Mouse (Mus musculus): ENCODE data around the gene Eif4g3.

The Eif4g3 gene

DNA sequence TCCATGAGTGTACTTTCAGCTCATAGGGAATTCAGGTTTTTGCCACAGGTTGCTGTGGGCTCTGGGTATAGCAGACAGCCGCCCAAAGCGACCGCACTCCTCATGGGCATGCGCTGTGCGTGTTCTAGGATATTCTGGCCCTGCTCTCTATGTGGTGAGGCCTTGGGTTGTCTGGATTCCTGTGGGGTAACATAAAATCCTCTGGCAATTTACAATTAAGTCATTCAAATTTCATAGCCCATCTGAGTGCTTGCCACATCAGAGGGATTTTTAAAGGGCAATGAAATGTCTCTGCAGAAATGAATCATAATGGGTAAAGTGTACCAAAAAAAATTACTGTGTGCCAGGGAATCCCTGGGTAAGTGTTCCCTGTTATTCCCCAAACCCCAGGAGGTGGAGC, 3.4 kb upstream of the Eif4g3 start:
- in situ Hi-C loops (cut with MboI), result no loop called here

DNA sequence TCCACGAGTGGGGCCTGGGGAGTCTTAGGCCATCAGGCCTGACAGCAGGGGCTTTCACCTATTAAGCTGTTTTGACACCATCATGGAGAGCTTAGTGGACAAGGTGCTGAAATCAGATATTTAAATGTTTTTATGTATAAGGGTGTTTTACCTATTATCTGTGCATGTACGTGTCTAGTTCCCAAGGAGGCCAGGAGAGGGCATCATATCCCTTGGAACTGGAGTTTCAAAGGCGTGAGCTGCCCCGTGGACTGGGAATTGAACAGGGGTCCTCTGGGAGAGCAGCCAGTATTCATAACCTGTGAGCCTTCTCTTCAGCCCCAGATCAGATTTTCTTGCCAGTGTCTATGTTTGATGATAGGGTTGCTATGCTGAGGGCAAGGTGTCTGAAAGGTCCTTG, 2.4 kb upstream of the Eif4g3 start:
- in situ Hi-C loops (cut with MboI), result no loop called here

DNA sequence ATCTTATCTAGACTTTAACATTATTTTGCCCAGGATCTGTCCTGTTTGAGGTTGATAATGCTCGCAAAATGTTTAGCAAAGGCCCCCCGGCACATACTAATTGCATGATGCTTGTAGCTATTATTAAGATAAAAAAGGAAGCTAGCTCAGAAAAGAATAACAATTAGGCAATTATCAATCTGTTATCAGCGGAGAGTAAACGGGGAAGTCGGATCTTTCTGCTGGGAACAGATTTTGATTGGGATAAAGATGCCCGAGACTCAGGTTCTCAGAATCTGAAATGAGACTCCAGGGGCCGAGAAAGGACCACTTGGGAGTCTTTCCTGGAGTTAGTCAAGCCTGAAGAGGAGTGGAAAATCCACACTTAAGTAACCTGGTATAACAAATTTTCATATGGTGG, 1.6 kb upstream of the Eif4g3 start:
- in situ Hi-C loops (cut with MboI), result no loop called here

DNA sequence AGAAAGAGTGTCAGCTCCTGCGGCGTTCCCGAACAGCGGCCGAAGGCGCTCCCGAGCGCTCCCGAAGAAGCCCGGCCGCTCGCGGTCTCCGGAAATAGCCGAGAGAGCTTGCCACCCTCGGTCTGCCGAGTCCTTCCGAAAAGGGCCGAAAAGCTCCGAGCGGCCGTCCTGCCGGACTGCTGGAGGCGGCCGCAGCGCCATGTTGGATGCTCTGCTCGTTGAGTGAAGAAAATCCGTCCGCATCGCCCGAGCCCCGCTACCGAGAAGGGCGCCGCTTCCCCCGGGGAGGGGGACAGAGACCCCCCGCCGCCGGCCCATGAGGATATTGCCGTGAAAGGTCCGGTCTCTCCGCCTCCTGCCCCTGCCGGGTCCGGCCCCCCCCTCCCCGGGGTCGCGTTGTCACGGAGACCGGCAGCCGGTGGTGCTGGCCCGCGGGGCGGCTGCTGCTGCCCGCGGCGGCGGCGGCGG, 503 bp downstream of the Eif4g3 start:
- in situ Hi-C loops (cut with MboI), result no loop called here

DNA sequence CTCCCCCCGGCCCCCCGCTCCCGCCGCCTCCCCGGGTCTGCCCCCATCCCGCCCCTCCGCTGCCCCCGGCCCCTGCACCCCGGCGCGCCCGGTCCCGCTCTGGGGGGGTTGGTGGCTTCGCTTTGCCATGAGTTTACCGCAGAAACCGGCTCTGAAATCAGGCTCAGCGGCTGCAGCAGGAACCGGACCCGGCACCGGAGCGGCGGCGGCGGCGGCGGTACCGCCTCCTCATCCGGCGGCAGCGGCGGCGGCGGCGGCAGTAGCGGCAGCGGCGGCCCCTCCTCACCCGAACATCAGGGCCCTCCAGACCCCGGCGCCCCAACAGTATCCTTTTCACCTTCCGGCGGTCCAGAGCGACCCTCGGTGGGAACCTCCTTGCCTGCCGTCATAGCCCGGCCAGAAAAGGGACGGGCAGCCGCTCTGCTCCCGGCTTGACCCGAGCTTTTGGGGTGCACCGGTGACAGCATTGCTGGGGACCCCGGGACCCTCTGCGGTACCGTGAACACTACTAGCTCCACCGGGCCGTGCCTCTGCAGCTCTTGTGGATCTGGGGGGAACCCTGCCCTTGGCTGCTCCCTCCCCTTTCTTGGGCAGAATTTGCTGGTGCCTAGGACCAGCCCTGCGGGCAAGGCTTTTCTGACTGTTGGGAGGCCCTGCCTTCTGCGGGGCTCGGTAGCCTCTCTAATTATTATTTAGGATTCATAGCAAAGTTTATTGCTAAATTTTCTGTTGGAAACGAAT, 1.2 kb downstream of the Eif4g3 start:
- in situ Hi-C loops (cut with MboI), result no loop called here

DNA sequence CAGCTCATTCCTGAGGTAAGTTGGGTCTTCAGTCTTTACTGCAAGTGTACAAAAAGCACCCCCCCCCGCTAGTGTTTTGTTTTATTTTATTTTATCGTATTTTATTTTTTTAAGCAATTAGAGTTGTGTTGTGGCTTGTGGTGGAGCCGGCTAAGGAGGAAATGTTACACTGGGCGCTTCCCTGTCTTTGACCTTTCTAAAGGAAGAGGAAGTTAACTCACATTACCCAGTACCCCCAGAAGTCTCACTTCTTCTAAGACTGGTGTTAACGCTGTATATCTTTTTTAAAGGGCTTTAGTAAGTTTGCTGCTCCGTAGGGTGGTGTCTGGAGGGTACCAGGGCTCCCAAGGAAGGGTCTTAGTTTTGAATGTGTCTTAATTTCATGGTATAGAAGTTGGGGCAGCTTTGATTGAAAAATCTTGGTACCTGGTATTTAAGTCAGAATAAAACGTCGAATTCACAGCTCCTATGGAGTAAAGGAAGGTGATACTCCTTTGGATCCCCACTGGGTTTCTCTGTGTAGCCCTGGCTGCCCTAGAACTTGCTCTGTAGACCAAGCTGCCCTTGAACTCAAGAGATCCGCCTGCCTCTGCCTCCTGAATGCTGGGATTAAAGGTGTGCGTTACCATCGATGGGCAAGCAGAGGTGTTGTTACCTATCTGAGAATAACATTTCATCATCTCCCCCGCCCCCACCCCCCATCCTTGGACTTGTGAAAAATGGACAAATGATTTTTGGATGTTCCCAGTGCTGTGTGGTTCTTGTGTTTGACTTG, 1.9 kb downstream of the Eif4g3 start:
- in situ Hi-C loops (cut with MboI), result no loop called here

DNA sequence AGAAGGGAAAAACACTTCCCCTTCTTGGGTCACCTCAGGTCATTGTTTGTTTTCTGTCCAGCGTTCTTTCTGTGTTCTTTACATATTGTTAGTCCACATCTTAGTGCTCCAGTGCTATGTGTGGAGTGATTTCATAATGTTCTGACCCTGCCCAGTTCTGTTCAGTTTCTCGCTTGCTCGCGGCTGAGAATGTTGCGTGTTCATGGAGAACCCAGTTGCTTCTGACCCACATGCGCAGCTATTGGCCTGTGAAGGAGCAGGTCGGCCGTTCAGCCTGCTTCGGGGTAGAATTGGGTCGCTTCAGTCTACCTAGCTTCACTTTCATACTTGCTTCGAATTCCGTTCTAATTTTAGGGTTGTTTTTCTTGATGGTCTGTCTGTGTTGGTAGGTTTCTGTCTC, 2.6 kb downstream of the Eif4g3 start:
- in situ Hi-C loops (cut with MboI), result no loop called here

DNA sequence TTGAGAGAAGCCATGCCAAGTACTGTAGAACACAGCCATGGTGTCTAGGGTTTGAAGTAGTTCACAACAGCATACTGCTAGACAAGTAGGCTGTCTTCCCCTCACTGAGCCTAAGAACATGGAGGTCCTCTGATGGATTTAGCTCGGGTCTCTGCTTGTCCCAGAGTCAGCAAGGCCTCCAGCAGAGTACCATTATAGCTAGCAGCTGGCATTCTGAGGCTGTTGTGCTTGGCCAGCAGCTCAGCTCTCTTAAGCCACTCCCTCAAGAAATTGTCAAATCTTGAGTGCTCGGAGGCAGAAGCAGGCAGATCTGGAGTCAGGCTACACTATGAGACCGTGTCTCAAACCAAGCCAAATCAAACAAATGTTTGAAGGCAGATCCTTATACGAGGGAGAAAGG, 5.4 kb downstream of the Eif4g3 start:
- in situ Hi-C loops (cut with MboI), result no loop called here

DNA sequence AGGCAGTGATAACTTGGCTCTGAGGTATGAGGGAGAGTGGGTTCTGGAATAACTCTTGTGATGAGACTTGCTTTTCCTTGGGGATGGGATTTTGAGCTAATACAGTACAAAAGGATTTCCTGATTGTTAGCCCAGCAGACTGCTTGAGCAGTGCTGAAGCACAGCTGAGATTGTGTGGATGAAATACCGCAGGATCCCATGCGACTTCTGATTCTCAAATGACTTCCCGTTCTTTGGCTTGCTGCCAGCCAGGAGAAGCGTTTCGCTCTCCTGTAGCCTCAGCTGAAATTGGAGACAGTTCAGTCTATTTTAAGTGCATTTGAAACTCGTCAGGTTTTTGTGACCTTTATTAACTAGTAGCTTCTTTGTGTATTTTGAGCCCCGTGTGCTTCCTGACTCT, 7.9 kb downstream of the Eif4g3 start:
- in situ Hi-C loops (cut with MboI), result no loop called here

DNA sequence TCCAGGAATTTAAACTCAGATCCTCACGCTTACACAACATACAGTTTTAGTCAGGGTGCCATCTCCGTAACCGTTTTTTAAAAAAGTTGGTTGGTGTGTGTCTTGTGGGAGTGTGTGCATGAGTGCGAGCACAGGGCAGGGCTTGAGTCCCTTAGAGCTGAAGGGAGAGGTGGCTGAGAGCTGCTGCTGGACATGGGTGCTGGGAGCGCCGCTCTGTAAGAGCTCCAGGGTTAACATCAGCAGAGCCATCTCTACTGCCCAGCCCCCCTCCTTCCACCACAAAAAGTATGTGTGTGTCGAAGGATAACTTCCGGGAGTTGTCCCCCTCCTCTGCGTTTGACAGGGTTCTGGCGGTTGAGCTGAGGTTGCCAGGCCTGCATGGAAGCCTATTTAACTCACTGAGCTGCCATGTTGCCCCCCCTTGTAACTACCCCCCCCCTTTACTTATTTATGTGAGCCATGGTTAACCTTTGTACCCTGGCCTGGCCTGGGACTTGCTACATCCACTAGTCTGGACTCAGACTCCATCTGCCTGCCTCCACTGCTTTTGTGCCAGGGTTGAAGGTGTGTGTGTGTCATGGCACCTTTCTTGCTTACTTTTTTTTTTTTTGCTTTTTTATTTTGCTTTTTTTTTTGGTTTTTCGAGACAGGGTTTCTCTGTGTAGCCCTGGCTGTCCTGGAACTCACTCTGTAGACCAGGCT, 11.2 kb downstream of the Eif4g3 start:
- in situ Hi-C loops (cut with MboI), result no loop called here

DNA sequence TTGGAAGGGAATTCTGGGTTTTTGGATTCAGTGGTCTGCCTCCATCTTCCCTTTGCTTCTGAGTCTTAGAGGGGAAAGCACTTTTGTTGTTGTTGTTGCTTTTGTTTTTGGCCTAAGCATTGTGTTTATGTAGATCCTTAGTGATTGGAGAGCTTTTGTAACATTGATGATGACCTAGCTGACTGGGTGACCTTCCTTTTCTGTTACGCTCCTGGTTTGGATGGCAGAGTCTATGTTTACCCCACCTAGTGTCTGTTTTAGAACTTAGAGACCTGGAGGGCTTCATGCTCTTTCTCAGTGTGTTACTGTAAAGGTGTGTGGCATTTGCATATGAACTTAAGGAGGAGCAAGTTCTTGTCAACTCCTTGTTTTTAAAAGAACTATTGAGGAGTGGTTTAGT, 13.0 kb downstream of the Eif4g3 start:
- in situ Hi-C loops (cut with MboI), result no loop called here

DNA sequence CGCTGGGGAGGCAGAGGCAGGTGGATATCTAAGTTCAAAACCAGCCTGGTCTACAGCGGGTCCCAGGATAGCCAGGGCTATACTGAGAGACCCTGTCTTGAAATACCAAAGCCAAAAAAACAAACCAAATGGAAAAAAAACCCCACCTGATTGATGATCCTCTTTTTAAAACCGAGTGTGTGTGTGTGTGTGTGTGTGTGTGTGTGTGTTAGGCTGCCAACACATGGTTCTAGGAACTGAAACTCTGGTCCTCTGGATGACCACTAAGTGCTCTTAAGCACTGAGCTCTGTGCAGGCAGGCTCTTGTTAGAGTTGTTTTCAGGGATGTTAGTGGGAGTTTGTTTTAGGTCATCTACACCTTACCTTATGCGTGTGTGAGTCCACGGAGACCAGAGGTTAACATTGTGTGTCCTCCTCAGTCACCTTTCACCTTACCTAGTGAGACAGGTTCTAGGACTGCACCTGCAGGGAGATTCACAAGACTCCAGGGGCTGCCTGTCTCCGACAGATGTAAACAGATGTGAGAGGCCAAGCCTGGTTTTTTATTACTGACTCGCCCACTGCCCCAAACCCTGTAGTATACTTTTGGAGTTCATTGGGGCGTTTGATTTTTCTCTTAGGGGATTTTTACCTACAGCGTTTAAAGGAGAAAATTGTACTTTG, 14.3 kb downstream of the Eif4g3 start:
- in situ Hi-C loops (cut with MboI), result no loop called here

DNA sequence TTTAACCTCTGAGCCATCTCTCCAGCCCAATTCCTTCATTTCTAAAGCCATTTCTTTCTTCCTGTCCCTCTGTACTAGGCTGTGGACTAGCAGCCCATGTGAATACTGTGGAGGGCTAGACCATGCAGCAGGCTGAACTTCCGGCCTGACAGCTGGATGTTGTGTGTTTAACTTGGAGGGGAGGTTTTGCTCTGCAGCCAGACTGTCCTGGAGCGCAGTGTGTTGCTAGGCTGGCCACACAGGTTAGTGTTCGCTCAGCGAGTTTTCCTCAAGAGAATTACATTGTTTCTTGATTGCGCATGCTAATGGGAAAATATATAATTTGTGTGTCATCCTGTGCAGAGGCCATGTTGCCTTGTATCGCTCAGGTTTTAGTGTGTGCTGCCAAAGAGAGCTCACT, 15.8 kb downstream of the Eif4g3 start:
- in situ Hi-C loops (cut with MboI), result no loop called here

DNA sequence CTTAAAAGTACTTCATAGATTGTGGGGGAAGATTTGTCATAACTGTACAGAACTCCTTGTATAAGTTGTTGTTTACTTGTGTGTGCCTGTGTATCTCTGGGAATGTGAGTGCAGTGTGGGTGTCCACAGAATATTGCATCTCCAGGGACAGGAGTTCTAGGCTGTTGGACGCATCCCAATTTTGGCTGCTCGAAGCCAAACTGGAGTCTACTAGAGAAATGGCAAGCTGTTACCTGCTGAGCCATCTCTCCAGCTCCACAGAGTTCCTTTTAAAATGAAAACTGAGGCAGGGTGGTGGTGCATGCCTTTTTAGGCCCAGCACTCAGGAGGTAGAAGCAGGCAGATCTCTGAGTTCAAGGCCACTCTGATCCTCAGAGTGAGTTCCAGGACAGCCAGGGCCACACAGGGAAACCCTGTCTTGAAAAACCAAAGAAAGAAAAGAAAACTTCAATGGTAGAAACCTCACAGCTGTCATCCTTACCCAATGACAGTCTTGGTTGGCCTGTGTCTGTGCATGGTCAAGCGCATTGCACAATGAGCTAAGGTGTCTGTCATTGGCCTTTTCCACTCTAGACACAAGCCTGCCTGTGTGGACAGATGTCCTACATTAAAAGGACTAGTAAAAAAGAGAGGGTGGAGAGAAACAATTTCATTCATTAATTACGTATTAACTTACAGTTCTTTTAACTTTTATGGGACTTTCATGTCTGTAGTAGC, 17.1 kb downstream of the Eif4g3 start:
- in situ Hi-C loops (cut with MboI), result no loop called here

DNA sequence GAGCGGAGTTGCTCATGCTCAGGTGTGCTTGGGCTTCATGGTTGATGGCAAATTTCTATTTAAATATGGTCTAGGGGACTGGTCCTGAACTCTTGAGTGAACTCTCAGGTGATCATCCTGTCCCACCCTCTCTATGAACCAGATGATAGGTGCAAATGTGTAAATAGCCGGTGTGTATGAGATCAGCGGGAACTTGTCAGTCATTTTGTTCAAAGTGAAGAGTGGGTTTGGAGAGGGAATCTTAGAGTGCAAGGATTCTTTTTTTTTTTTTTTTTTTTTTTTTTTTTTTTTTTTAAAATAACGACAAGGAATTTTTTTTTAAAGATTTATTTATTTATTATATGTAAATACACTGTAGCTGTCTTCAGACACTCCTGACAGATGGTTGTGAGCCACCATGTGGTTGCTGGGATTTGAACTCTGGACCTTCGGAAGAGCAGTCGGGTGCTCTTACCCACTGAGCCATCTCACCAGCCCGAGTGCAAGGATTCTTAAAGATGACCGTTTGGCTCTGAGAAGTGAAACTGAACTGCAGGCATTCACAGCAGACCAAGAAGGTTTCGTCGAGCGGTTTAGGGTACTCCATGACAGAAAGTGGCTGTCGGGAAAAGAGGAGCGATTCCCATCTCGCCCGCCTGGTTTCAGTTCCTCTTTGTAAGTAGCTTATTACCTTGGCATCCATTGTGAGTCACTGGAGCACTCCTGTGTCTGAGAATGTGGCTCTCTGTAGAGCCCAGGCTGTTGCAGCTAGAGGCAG, 21.1 kb downstream of the Eif4g3 start:
- in situ Hi-C loops (cut with MboI), result no loop called here

DNA sequence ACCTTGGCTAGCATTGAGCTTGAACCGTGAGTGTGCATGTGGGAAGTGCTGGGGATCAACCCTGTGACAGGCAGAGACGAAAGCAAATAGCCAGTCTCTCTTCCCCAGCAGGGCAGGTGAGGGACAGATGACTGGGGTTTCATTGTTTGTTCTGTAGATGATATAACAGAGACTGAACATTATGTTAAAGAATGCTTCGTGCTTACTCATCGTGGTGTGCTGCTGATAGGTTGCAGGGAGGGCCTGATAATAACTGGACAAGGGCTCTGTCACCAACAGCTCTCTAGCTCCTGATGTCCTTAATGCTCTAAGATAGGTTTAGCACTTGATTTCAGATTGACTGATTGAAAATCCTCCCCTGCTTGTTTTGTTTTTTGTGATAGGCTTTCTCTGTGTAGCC, 23.1 kb downstream of the Eif4g3 start:
- in situ Hi-C loops (cut with MboI), result no loop called here

DNA sequence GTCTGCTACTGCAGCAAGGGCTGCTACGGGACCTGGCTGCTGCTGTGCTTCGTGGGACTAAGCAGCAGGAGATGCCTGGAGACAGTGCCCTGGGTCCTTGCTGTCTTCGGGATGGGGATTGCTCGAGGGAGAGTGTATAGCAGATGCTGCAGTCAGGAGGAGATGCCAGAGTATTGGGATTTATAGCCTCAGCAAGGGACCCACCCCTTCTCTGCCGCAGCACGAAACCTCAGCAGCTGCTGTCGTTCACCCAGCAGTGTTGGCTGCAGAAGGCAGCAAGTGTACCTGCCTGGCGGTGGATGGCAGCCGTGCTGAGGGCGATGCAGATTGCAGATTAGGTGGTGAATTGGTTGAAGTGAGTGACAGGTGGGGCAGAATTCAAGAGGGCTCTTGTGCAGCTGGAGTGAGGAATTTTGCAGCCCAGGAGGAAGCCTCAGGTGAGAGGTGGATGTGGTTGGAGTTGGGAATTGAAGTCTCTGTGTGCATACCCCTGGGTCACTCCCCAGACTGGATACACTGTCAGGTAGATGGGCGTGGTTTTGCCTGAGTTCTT, 24.3 kb downstream of the Eif4g3 start:
- in situ Hi-C loops (cut with MboI), result no loop called here

DNA sequence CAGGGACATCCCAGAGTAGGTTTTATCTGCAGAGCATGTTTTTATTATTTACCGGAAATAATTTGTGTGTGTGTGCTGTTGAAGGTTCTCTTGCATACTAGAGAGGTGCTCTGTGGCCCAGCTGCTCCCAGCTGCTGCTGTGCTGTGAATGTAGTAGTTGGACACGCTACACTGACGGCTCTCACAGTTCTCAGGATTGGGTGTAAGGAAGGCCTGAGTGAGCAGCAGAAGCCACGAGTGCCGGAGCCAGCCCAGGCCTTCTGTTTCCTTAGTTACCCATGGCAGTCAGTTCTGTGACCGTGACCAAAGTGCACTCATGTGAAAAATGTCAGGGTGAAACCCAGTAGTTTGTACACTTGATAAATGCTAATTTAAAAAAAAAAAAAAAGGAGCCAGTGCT, 25.2 kb downstream of the Eif4g3 start:
- in situ Hi-C loops (cut with MboI), result no loop called here

DNA sequence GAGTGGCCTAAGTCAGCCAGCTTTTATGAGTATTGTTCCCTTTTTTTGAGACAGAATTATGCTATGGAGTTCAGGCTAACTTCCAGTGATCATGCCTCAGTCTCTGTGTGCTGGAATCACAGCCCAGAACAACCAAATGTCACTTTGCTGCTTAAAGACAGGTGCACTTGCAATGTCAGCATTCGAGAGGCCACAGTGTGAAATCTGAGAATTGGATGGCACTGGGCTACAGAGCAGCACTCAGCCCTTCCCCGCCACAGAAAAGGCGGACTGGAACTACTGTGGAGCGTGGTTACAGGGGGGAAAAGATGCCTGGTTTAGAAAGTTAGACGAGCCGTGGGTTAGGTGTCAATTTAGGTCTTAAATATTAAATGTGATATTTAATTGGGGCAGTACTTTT, 27.4 kb downstream of the Eif4g3 start:
- in situ Hi-C loops (cut with MboI), result no loop called here

DNA sequence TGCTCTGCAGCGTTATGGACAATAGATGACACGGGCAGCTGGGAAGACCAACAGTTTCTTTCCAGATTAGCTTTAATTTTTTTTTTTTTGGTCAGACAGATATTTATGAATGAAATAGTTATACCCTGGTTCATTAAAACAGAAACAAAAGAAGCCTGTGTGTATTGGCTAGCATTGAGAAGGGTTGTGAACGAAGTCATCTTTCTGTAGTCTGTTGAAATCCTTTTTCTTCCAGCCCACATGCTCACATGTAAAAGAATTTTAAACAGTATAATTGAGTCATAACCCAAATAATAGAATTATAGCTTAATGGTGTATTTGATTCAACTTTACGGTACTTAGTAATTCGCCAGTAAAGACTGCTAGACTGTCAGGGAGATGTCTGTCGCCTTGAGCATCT, 28.8 kb downstream of the Eif4g3 start:
- in situ Hi-C loops (cut with MboI), result no loop called here

DNA sequence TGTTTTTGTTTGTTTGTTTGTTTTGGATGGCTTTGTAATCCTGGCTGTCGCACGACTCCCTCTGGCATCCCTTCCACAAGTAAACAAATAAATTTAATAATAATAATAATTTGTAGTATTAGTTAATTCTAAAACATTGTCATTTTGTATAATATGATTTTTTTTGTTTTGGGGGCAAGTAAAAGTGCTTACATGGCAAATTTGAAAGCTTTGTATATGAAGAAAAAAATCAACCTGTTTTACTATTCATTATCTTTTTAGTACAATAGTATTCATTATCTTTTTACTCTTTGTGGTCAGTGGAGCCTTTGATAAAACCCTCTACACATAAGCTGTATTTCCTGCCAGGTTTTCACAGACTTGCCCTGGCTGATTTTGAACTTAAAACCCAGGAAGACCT, 29.9 kb downstream of the Eif4g3 start:
- in situ Hi-C loops (cut with MboI), result no loop called here
